Mouse (Mus musculus) B cell, adult 2 months (primary cell): ENCODE results near the gene Cntnap5a.
"Not testable (repeated sequence)": the region's sequence is repeated elsewhere in the genome, so short reads cannot be mapped to it uniquely, and the experiment has no call there.

Source experiments
- DNase-seq, 2 experiments: peaks; one replicate each; pipeline ENCODE4 v3.0.0; 2022

Gene Cntnap5a

GRCm38 (mm10) chr1:116107010-116107723 lies 422.6 kb downstream of the Cntnap5a start:
- DNase-seq: no peak

GRCm38 (mm10) chr1:116107724-116108058 lies 423.1 kb downstream of the Cntnap5a start:
- no peak for DNase-seq

GRCm38 (mm10) chr1:116108381-116108780 lies 423.8 kb downstream of the Cntnap5a start:
- DNase-seq: no peak

- no peak for DNase-seq
Observed at GRCm38 (mm10) chr1:116125767-116126166, 441.2 kb downstream of the Cntnap5a start.

- DNase-seq: no peak
Observed at GRCm38 (mm10) chr1:116127085-116127484, 442.5 kb downstream of the Cntnap5a start.

GRCm38 (mm10) chr1:116128450-116129246 lies 444.1 kb downstream of the Cntnap5a start:
- DNase-seq: no peak

- no peak for DNase-seq
Observed at GRCm38 (mm10) chr1:116132471-116132870, 447.9 kb downstream of the Cntnap5a start.

GRCm38 (mm10) chr1:116149764-116150369 lies 465.3 kb downstream of the Cntnap5a start:
- no peak for DNase-seq

- no peak for DNase-seq
Observed at GRCm38 (mm10) chr1:116184471-116184870, 499.9 kb downstream of the Cntnap5a start.

- DNase-seq: not testable (repeated sequence)
Observed at GRCm38 (mm10) chr1:116188142-116188541, 503.6 kb downstream of the Cntnap5a start.

- DNase-seq: no peak
Observed at GRCm38 (mm10) chr1:116192299-116192698, 507.7 kb downstream of the Cntnap5a start.

GRCm38 (mm10) chr1:116216883-116217282 lies 532.3 kb downstream of the Cntnap5a start:
- DNase-seq: no peak

GRCm38 (mm10) chr1:116240538-116240937 lies 556.0 kb downstream of the Cntnap5a start:
- no peak for DNase-seq

- no peak for DNase-seq
Observed at GRCm38 (mm10) chr1:116243856-116244255, 559.3 kb downstream of the Cntnap5a start.

GRCm38 (mm10) chr1:116281144-116281543 lies 596.6 kb downstream of the Cntnap5a start:
- no peak for DNase-seq

- no peak for DNase-seq
Observed at GRCm38 (mm10) chr1:116283968-116284367, 599.4 kb downstream of the Cntnap5a start.

GRCm38 (mm10) chr1:116306555-116306954 lies 622.0 kb downstream of the Cntnap5a start:
- DNase-seq: no peak

GRCm38 (mm10) chr1:116311512-116311911 lies 627.0 kb downstream of the Cntnap5a start:
- no peak for DNase-seq

- DNase-seq: no peak
Observed at GRCm38 (mm10) chr1:116313269-116313668, 628.7 kb downstream of the Cntnap5a start.

GRCm38 (mm10) chr1:116324505-116324904 lies 639.9 kb downstream of the Cntnap5a start:
- DNase-seq: no peak

- no peak for DNase-seq
Observed at GRCm38 (mm10) chr1:116353669-116354068, 669.1 kb downstream of the Cntnap5a start.

GRCm38 (mm10) chr1:116365606-116366005 lies 681.0 kb downstream of the Cntnap5a start:
- DNase-seq: no peak

GRCm38 (mm10) chr1:116366171-116366570 lies 681.6 kb downstream of the Cntnap5a start:
- no peak for DNase-seq

- DNase-seq: no peak
Observed at GRCm38 (mm10) chr1:116366806-116367205, 682.2 kb downstream of the Cntnap5a start.
